Mouse (Mus musculus): ENCODE data around the gene Rhof.

GRCm38 (mm10) chr5:123151707-123152362, 19.3 kb upstream of the Rhof start:
- TF ChIP-seq POLR2AphosphoS2 (IDR thresholded peaks at IDR 0.05; ENCODE audit: insufficient read length, low read depth) (no peak), POLR2A (IDR thresholded peaks at IDR 0.05; ENCODE audit: insufficient read length, low read depth) (no peak), MAX (IDR thresholded peaks at IDR 0.05; ENCODE audit: low read depth) (no peak), E2F4 (IDR thresholded peaks at IDR 0.05; ENCODE audit: insufficient read depth) (no peak), MYOG (IDR thresholded peaks at IDR 0.05; ENCODE audit: control insufficient read depth in 1 of 3, insufficient read depth in 1 of 3, insufficient read length in 2 of 3, low read depth in 2 of 3) (no peak), REST (IDR thresholded peaks at IDR 0.05; ENCODE audit: insufficient read depth, insufficient read length) (no peak)

Data from myocyte (in vitro differentiated cells).